Mouse (Mus musculus) T-cell, adult 2 months (primary cell): Measurements from ENCODE around the gene Lsg1.

Experiments used
- DNase-seq: peaks from one replicate; pipeline ENCODE4 v3.0.0; 2022; ENCODE audit warnings: low spot score

Lsg1 gene

GRCm38 (mm10) chr16:30550748-30551192, 36.6 kb downstream of the Lsg1 start, which contains the start of gene Tmem44:
TSS of gene Tmem44 (minus strand) at chr16:30550842.
- DNase-seq = no peak

DNA sequence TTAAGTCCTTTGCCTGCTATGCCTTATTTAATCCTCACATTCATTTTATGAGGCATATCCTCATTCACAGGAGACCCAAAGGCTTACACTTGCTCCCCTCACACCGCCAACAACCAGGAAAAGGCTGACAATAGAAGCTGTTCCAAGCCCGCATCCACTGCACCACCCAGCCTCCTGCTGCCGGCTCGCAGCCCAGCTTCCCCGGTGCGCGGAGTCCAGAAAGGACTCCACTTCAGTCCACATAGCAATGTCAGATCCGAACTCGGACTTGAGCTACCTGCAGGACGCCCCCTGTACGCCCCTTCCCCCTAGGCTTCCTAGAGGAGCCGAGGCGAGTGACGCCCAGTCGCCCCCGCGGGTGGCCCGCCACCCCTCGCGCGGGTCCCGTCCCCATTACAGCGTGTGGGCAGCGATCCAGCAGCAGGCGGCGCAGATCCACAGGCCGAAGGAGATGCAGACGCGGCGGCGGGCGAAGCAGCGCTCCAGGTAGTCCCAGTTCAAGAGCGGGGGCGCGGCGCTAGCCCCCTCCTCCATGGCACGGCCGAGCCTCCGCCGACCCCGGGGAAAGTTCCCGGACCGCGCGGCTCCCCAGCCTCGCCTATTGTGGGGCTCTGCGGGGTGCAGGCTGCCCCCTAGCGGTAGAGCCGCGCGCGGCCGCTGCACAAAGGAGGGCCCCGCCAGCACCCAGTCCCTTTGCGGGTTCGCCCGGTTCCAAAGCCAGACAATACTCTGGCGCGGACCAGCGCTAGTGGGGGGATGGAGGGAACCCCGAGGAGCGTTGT, 37.2 kb downstream of the Lsg1 start:
- peak; percentile 67 for DNase-seq

DNA sequence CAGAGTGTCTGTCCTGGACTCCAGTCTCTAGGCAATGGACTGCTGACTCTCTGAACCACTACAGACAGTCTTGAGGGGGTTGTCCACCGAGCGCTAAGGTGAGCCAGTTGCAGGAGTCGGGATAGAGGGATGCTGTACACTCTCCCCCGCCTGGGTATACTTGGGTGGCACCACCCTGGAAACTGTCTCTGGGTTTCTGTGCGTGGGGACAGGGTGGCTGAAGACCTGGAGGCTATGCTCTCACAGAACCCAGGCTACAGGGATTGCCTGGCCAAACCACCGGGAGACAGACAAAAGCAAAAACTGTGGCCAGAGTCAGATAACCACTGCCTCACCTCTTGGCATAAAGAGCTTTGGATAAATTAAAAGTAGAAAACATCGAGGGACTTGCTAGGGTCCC, 37.9 kb downstream of the Lsg1 start:
- no peak for DNase-seq

DNA sequence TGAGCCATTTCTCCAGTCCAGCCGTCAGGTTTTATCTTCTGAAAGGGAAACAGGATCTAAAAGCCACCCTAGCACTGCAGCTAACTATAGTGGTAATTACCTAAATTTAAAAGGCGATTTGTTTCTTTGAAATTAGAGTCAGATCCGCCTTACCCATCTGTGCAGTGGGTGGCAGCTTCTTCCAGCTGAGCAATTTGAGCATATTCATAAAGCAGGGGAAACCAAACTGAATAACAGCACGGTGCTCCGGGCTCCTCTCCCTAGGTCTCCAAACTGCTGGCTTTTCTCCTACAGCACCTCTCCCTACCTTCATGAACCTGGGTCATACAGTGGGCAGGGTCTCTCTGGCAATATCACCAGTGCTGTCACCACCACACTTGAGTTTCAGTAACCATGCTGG, 39.1 kb downstream of the Lsg1 start:
- DNase-seq = no peak

DNA sequence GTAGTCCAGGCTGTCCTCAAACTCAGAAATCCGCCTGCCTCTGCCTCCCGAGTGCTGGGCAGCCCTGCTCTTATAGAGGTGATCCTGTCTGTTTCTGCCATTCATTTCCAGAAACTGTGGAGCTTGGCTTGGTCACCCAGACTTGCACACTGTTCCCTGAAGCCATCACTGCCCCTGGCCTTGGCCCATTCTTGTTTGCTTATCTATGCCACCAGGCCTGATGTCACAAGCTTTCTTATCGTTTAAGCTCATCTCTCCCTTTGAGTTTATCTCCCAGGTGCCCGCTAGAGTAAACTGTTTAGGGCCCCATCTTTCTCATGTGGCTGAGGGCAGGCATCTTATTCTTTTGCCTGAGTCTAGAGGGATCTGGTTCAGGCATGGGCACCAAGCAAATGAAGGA, 42.7 kb downstream of the Lsg1 start:
- DNase-seq = no peak

DNA sequence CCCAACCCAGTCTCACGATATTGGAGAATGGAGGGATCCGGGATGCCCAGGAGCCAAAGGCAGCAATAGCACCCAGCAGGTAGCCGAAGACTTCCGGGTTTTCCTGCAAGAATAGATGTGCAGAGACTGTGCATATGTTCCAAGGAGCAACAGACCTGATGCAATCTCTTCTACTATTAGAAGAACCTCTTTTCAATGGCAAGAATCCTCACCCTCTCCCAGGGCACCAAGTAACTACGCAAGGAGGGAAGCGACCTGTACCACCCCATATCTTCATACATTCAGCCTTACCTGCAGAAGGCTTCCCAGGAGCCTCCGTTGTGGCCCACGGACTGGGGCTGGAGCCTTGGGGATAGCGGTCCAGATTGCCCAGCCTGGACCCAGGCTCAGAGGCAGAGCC, 44.0 kb downstream of the Lsg1 start:
- DNase-seq = no peak

- no peak for DNase-seq
Observed at GRCm38 (mm10) chr16:30542826-30543225, 44.6 kb downstream of the Lsg1 start.

GRCm38 (mm10) chr16:30540107-30541001, 47.0 kb downstream of the Lsg1 start:
- DNase-seq = no peak

- peak; percentile 55 for DNase-seq
Observed at GRCm38 (mm10) chr16:30539433-30539832, 48.0 kb downstream of the Lsg1 start.

GRCm38 (mm10) chr16:30535075-30535474, 52.3 kb downstream of the Lsg1 start:
- peak; percentile 13 for DNase-seq

DNA sequence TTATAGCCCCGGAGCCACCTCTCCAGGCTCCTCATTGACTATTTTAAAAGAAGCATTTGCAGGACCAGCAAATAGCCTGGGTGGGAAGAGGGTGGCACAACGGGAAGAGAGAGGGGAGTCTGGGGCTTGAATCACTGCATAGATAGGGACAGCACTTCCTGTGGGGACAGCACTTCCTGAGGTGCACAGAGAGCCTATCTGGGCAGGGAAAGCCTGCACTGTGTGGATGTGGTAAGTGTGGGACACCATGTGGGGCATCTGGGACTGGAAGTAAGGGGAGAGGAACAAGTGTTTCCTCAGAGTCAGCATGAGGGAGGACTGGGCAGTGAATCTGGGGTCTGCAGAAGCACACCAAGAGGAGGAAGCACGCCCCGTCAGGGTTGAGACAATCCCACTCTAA, 53.8 kb downstream of the Lsg1 start:
- peak; percentile 26 for DNase-seq

- DNase-seq = no peak
Observed at GRCm38 (mm10) chr16:30532929-30533328, 54.5 kb downstream of the Lsg1 start.

GRCm38 (mm10) chr16:30531761-30532406, 55.5 kb downstream of the Lsg1 start:
- peak; percentile 27 for DNase-seq

DNA sequence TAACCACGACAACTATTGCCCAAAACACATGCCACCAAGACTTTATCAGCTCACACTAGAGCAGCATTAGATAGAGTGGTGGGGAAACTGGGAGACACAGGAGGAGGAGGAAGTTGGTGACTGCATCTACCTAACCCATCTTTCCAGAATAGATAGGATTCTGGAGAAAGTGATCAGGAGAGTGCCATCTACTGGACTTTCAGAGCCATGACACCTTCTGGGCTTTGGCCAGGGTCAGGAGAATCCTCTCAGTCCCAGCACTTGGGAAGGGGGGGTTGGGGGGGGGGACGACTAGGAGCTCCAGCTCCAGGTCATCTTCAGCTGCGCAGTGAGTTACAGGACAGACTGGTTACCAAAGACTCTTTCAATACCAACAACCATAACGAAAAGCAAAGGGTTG, 56.6 kb downstream of the Lsg1 start:
- no peak for DNase-seq

- no peak for DNase-seq
Observed at GRCm38 (mm10) chr16:30528386-30528785, 59.0 kb downstream of the Lsg1 start.

GRCm38 (mm10) chr16:30527889-30528288, 59.5 kb downstream of the Lsg1 start:
- DNase-seq = no peak

DNA sequence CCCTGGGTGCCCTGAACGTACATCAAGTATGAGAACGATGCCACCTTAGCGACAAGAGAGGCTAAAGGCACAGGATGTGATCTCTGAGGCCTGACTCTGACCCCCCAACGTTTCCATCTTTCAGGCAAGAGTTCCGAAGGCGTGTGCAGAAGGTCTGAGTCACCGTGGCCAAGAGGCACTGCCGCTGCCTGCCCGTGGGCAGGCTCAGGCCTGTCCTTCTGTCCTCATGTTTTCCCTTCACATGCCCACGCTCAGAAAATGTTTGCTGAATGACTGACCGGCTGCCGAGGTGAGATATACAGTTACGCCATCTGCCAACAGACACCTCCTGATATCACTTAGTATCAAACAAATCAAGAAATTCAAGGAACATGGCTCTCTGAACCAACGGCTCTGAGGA, 61.6 kb downstream of the Lsg1 start:
- no peak for DNase-seq

DNA sequence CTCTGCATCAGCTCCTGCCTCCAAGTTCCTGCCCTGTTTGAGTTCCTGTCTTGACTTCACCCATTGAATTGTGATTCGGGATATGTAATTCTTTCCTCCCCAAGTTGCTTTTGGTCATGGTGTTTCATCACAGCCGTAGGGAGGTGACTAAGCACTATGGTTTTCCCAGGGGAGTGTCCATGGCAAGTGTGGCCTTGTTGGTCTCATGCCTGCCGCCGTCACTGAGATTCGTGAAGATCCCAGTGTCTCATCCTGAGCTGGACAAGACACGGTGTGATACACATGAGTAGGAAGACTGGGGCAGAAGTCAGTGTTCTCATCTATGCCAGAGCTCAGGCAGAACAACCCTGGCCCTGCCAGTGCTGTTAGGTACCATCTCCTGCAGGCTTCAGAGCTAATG, 62.9 kb downstream of the Lsg1 start:
- no peak for DNase-seq

DNA sequence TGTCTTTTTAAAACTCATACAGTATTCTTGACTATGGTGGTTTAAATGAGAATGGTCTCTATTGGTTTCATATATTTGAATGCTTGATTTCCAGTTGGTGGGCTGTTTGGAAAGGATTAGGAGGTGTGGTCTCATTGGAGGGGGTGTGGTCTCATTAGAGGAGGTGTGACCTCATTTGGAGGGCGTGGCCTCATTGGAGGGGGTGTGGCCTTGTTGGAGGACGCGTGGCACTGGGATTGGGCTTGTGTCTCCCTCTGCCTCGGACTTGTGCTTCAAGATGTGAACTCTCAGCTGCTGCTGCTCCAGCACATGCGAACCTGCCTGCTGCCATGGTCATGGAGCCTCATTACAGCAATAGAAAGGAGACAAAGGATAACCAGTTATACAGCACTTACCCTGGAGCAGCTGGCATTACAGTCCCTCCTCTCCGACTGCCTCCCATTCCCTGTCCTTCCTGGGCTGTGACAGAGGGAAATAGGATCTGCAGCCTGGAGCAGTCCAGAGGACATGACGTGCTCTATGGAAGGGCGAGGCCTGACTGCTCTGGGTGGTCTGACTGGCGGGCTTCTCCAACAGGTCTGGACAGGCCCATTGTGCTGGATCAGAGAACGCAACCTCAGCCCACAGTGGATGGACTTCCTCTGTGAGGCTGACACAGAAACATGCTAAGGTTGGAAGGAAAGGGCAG, 65.0 kb downstream of the Lsg1 start:
- DNase-seq = no peak

DNA sequence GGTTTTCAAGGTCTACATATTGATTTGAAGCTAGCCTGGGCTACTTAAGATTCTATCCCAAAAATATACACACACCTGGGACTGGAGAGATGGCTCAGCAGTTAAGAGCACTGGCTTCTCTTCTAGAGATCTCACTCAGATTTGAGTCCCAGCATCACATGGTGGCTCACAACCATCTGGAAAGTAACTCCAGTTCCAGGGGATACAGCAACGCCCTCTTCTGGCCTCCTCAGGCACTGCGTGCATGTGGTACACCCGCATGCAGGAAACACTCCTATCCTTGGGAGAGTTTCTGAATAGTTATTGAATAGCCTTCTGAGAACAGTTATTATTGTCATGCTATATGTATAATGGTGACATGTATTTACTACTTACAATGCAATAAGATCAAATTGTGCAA, 66.2 kb downstream of the Lsg1 start:
- no peak for DNase-seq

DNA sequence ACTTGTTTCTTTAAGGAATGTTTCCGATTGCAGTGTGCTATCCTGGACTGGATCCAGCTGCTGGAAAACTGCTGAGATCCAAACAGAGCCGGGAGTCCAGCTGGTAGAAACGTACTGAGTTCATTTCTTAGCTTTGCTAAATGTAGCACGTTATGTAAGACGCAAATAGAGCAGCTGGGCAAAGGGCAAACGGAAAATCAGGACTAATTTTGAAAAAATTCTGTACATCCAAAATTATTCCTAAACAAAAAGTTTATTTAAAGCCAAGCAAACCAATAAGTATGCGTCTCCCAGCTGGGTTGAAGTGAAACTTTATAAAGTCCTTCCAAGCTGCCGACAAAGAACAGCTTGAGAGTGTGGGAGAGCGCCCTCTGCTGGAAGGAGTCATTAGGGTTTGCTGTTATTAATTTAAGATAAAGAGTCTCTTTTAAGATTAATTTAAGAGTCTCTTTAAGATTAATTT, 67.0 kb downstream of the Lsg1 start:
- peak; percentile 66 for DNase-seq

DNA sequence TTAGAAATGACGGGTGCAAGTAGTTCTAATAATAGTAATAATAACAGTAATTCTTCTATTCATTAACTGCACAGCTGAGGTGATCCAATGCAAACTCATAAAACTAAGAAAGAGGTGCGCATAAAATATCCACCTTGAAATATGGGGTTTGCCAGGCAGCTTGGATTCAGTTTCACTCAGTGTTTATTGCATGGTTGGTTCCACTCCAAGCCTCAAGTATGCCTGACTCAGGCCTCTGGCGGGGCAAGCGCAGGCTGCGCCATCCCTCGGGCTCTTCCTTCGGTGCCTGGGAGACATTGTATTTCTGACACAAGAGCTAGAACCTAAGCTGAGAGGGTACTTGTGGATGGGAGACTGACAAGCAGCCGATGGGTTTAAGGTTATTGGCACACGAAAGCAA, 68.8 kb downstream of the Lsg1 start:
- DNase-seq = no peak
